Mouse (Mus musculus) thymus, adult 2 months (tissue): ENCODE data around the gene Tspan9.

Experiments used
- CTCF ChIP-seq: fragments of 200-500 bp; IDR thresholded peaks from 2 replicates; pipeline ENCODE4 v1.5.1; 2012; ENCODE audit warnings: mild to moderate bottlenecking, control low read depth, low read length, moderate library complexity, borderline replicate concordance; ENCODE audit not compliant: control insufficient read depth, poor library complexity, insufficient read depth; ENCODE audit errors: extremely low read depth
- POLR2A ChIP-seq: fragments of 200-500 bp; IDR thresholded peaks from 2 replicates; pipeline ENCODE4 v1.6.1; 2012; ENCODE audit warnings: mild to moderate bottlenecking, low read length, control low read depth, moderate library complexity; ENCODE audit not compliant: control insufficient read depth, poor library complexity, insufficient read depth; ENCODE audit errors: extremely low read depth

DNA sequence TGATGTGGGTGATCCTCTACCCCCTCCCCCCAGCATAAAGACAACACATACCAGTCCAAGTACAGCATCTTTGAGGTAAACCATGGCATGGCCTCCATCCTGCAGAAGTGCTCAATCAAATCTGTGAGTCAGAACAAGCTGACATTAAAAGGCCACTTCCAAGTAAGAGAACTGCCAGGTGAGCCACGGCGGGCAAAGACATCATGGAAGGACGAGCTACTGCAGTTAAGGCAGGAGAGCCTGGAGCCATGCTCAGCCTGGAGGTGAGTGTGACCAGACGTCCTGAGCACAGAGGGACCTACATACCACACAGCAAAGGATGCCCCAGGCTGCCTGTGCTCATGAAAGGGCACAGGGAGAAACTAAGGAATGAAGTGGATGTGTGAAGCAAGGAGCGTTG is 61.6 kb downstream of the Tspan9 start:
- no peak for TF ChIP-seq CTCF
- TF ChIP-seq POLR2A: no peak
